25 mouse cellular contexts compared by ENCODE assay signal in genomic region chr19:23941422-23941949, GRCm38 (mm10).
DNase-seq lines count a peak whose midpoint lies in the region; ATAC-seq and TF ChIP-seq lines count a peak whose summit lies in the region.
"Had no signal": no experiment of that assay in that cellular context is flagged by ENCODE, and none has a peak within 500 bp of the region (broad histone marks: within the 10 kb centered on the region; RNA-seq: fewer than 3 reads in every experiment).

No protein-coding gene starts in this region.

- no peak for TF ChIP-seq CTCF in brain, embryonic 14.5 days (IDR thresholded peaks at IDR 0.05; ENCODE audit: borderline replicate concordance, extremely low read depth, insufficient read depth, insufficient read length)
- TF ChIP-seq CTCF in midbrain, postnatal 0 days (IDR thresholded peaks at IDR 0.05) = no peak

- H3K4me3 ChIP-seq in heart, embryonic 10.5 days = no peak overlapping the region
- H3K4me3 ChIP-seq in forebrain, embryonic 14.5 days (ENCODE audit: low read depth, low read length) = no peak overlapping the region
- H3K4me3 ChIP-seq in midbrain, postnatal 0 days (ENCODE audit: low read depth, low read length) = no peak overlapping the region
- H3K4me3 ChIP-seq: heart, embryonic 13.5 days; hindbrain, embryonic 13.5 days; left cerebral cortex, adult 2 months had no signal

- ATAC-seq in forebrain, embryonic 14.5 days = peak; percentile 60
- ATAC-seq in midbrain, postnatal 0 days (ENCODE audit: low FRiP score) = no peak; the same call in 1 of the 2 replicates
- ATAC-seq: CD4-positive, CD25-positive, alpha-beta regulatory T cell, adult 4 months; inflammation-experienced regulatory T-cells, adult 6 months had no signal

- H3K9me3 ChIP-seq in heart, embryonic 10.5 days = no peaks in the 10 kb centered on the region
- no peaks in the 10 kb centered on the region for H3K9me3 ChIP-seq in forebrain, embryonic 14.5 days (replicated peaks; ENCODE audit: control insufficient read depth, low read length)
- no peaks in the 10 kb centered on the region for H3K9me3 ChIP-seq in midbrain, postnatal 0 days (ENCODE audit: low read length)
- H3K9me3 ChIP-seq: heart, embryonic 13.5 days; hindbrain, embryonic 13.5 days had no signal

- TF ChIP-seq POLR2A in brain, embryonic 14.5 days (IDR thresholded peaks at IDR 0.05; ENCODE audit: borderline replicate concordance, extremely low read depth, insufficient read depth, insufficient read length, poor library complexity, severe bottlenecking) = no peak

- H3K36me3 ChIP-seq in heart, embryonic 10.5 days = no peaks in the 10 kb centered on the region
- H3K36me3 ChIP-seq in forebrain, embryonic 14.5 days (ENCODE audit: control insufficient read depth, insufficient read depth, low read length) = peaks cover 23% of the 10 kb centered on the region; the same call in 1 of the 2 replicates
- peaks cover 77% of the 10 kb centered on the region for H3K36me3 ChIP-seq in midbrain, postnatal 0 days (ENCODE audit: insufficient read depth, low read length)
- H3K36me3 ChIP-seq: heart, embryonic 13.5 days had no signal

- H3K9ac ChIP-seq in forebrain, embryonic 14.5 days (ENCODE audit: low read length) = no peak overlapping the region
- H3K9ac ChIP-seq in midbrain, postnatal 0 days (replicated peaks; ENCODE audit: low read length, poor library complexity, severe bottlenecking) = no peak overlapping the region
- H3K9ac ChIP-seq: heart, embryonic 13.5 days; hindbrain, embryonic 13.5 days; liver, embryonic 14.5 days; lung, embryonic 14.5 days had no signal

- no peak overlapping the region for H3K4me2 ChIP-seq in forebrain, embryonic 14.5 days (ENCODE audit: low read length)
- H3K4me2 ChIP-seq in midbrain, postnatal 0 days (ENCODE audit: low read depth, low read length, poor library complexity, severe bottlenecking) = no peak overlapping the region
- H3K4me2 ChIP-seq: heart, embryonic 13.5 days; hindbrain, embryonic 13.5 days; lung, embryonic 14.5 days had no signal

- no peaks in the 10 kb centered on the region for H3K27me3 ChIP-seq in heart, embryonic 10.5 days (ENCODE audit: insufficient read depth, poor library complexity, severe bottlenecking)
- no peaks in the 10 kb centered on the region for H3K27me3 ChIP-seq in forebrain, embryonic 14.5 days (replicated peaks; ENCODE audit: control insufficient read depth, insufficient read depth, low read length)
- no peaks in the 10 kb centered on the region for H3K27me3 ChIP-seq in midbrain, postnatal 0 days (ENCODE audit: insufficient read depth, low read length)
- H3K27me3 ChIP-seq: heart, embryonic 13.5 days; hindbrain, embryonic 13.5 days had no signal

- peaks cover 9% of the 10 kb centered on the region; the same call in 1 of the 2 replicates for H3K4me1 ChIP-seq in heart, embryonic 10.5 days
- H3K4me1 ChIP-seq in forebrain, embryonic 14.5 days (ENCODE audit: control insufficient read depth, insufficient read depth, low read length) = no peaks in the 10 kb centered on the region
- H3K4me1 ChIP-seq in midbrain, postnatal 0 days (ENCODE audit: insufficient read depth, low read length) = no peaks in the 10 kb centered on the region
- H3K4me1 ChIP-seq: heart, embryonic 13.5 days had no signal

- no peak overlapping the region for H3K27ac ChIP-seq in heart, embryonic 10.5 days
- no peak overlapping the region for H3K27ac ChIP-seq in forebrain, embryonic 14.5 days (ENCODE audit: low read depth, low read length)
- H3K27ac ChIP-seq in midbrain, postnatal 0 days (ENCODE audit: low read depth, low read length) = peak overlapping the region; percentile 27
- H3K27ac ChIP-seq: heart, embryonic 13.5 days; kidney, postnatal 0 days; liver, embryonic 14.5 days had no signal

- 84% methylated on average over 12 of the region's 12 CpGs for WGBS in heart, embryonic 10.5 days
- 28% methylated on average over 12 of the region's 12 CpGs for WGBS in forebrain, embryonic 14.5 days
- 51% methylated on average over 12 of the region's 12 CpGs for WGBS in midbrain, postnatal 0 days

- peak; percentile 36 for DNase-seq in heart, embryonic 10.5 days (ENCODE audit: low spot score)
- DNase-seq in heart, postnatal 4 days = no peak
- DNase-seq in brain, embryonic 14.5 days (ENCODE audit: low read depth) = peak; percentile 74
- peak; percentile 47 for DNase-seq in forebrain, embryonic 14.5 days (ENCODE audit: low spot score)
- DNase-seq in midbrain, postnatal 0 days (ENCODE audit: low spot score) = peak; percentile 43
- no peak for DNase-seq in layer of hippocampus, postnatal 14 days (ENCODE audit: low spot score in 2 of 2)
- no peak for DNase-seq in cerebellum, adult 9-10 months
- DNase-seq: adrenal gland, postnatal 36 days; cerebellum, adult 11 months; cerebellum, postnatal 10 days; embryo, embryonic 11 days; heart, postnatal 14 days; kidney, adult 18-20 months; layer of hippocampus, adult 9-11 months; lung, embryonic 14.5 days; right cerebral cortex, postnatal 14 days; spleen, adult 18-20 months; thymus, postnatal 14 days had no signal

Comparison
In these comparisons a context has a peak if more than half of its experiments do, and no peak if none do; other contexts are left out.
1. DNase-seq: peak in heart, embryonic 10.5 days (single experiment), brain, embryonic 14.5 days (single experiment), forebrain, embryonic 14.5 days (single experiment) and midbrain, postnatal 0 days (single experiment); none in heart, postnatal 4 days (single experiment), layer of hippocampus, postnatal 14 days (0 of 2) and cerebellum, adult 9-10 months (single experiment).